Mouse (Mus musculus) liver, embryonic 16.5 days (tissue): ENCODE measurements at regions not wholly inside any gene's neighbourhood (a gene's known extent, or its start where the extent isn't known, plus 50 kb on each side); places are given as distances from the start of the nearest gene placed in this dataset.

ENCODE experiments used
- ATAC-seq: fragments of 200-750 bp; cut with Nextera tagmentation; 2 replicates; pipeline ENCODE4 v1.8.0; 2017; ENCODE audit warnings: low read depth, mild to moderate bottlenecking, moderate number of reproducible peaks, moderate library complexity
- H3K27ac ChIP-seq: fragments of 300-500 bp; sonication (generic); 2 replicates; pipeline ENCODE4 v1.5.1; 2014; ENCODE audit warnings: mild to moderate bottlenecking, low read length
- H3K27me3 ChIP-seq: fragments of 300-500 bp; sonication (generic); 2 replicates; pipeline ENCODE4 v1.6.1; 2014; ENCODE audit warnings: low read depth, low read length, mixed read lengths; ENCODE audit not compliant: control insufficient read depth, insufficient read depth
- H3K36me3 ChIP-seq: fragments of 300-500 bp; sonication (generic); 2 replicates; pipeline ENCODE4 v1.6.1; 2014; ENCODE audit warnings: mild to moderate bottlenecking; ENCODE audit not compliant: control insufficient read depth, insufficient read depth
- H3K4me1 ChIP-seq: fragments of 300-500 bp; sonication (generic); 2 replicates; pipeline ENCODE4 v1.6.1; 2014; ENCODE audit warnings: low read depth, low read length, mixed read lengths; ENCODE audit not compliant: control insufficient read depth
- H3K4me2 ChIP-seq: fragments of 300-500 bp; sonication (generic); 2 replicates; pipeline ENCODE4 v1.6.1; 2014; ENCODE audit warnings: low read depth, low read length, mixed read lengths
- H3K4me3 ChIP-seq: fragments of 300-500 bp; sonication (generic); 2 replicates; pipeline ENCODE4 v1.5.1; 2014; ENCODE audit warnings: low read depth, mild to moderate bottlenecking, low read length
- H3K9ac ChIP-seq: fragments of 300-500 bp; sonication (generic); 2 replicates; pipeline ENCODE4 v1.6.1; 2014; ENCODE audit warnings: low read depth, low read length
- H3K9me3 ChIP-seq: fragments of 300-500 bp; sonication (generic); replicated peaks from 2 replicates; pipeline ENCODE4 v1.6.1; 2016; ENCODE audit warnings: low read length; ENCODE audit not compliant: control insufficient read depth
- WGBS: fragments of 180-500 bp; shearing (Covaris S2); extraction: QIAGEN DNeasy Blood & Tissue Kit; methylation state at CpG from one replicate; pipeline ENCODE4 v1.1.7; 2014; ENCODE audit not compliant: insufficient replicate concordance; 5-methylcytosine and 5-hydroxymethylcytosine counted together

DNA sequence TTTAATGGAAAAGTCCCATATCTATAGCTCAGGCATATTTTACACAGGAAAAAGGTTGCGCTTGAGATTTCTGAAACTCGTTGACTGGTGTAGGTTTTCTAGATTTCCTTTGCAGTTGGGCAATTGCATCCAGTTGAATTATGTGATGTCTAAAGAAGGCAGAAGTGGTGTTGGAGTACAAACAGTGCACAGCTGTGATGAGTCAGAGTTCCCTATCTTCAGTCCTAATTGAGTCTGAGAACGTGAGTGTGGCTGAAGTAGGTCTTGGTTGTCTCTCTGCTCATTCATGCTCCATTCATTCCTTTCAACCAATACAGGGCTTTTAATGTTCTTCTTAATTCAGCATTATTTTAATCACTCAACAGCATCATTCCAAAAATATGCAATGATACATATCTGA is 142.9 kb upstream of the Dpyd start:
- H3K9ac ChIP-seq: no peak overlapping the region
- H3K4me2 ChIP-seq: no peak overlapping the region
- no peaks in the 10 kb centered on the region for H3K36me3 ChIP-seq
- no peak for ATAC-seq
- no peaks in the 10 kb centered on the region for H3K9me3 ChIP-seq
- H3K4me3 ChIP-seq: no peak overlapping the region
- H3K27ac ChIP-seq: no peak overlapping the region
- no peaks in the 10 kb centered on the region for H3K4me1 ChIP-seq
- H3K27me3 ChIP-seq: no peaks in the 10 kb centered on the region
- 51% methylated on average over 3 of the region's 3 CpGs for WGBS

- H3K4me2 ChIP-seq: no peak overlapping the region
- no peaks in the 10 kb centered on the region for H3K36me3 ChIP-seq
- 39% methylated on average over 3 of the region's 3 CpGs for WGBS
- H3K9me3 ChIP-seq: no peaks in the 10 kb centered on the region
- ATAC-seq: no peak
- H3K27me3 ChIP-seq: no peaks in the 10 kb centered on the region
- H3K9ac ChIP-seq: no peak overlapping the region
- no peak overlapping the region for H3K4me3 ChIP-seq
- H3K27ac ChIP-seq: no peak overlapping the region
- no peaks in the 10 kb centered on the region for H3K4me1 ChIP-seq
Measured at GRCm38 (mm10) chr3:118421701-118422100, 140.2 kb upstream of the Dpyd start.

DNA sequence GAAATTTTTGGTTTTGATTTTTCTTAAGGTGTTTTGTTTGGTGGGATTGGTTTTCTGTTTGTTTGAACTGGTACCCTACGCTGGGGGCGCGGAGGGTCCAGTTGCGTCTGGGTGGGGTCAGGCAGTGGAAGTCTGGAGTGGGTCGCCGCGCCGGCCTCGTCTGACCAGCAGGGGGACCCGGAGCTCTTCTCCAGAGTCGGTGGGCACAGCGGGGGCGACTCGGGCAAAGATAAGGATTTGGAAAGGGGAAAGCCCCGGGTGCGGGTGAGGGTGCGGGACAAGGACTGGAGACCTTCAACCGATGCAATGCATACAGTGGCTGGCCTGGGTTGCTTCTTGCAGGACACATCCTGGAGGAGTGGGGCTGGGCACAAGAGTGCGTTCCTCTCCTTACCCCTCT is 136.2 kb upstream of the Dpyd start:
- H3K27ac ChIP-seq: no peak overlapping the region
- WGBS: 4% methylated on average over 19 of the region's 19 CpGs
- no peaks in the 10 kb centered on the region for H3K4me1 ChIP-seq
- H3K27me3 ChIP-seq: peaks cover 4% of the 10 kb centered on the region
- ATAC-seq: no peak
- no peaks in the 10 kb centered on the region for H3K36me3 ChIP-seq
- no peak overlapping the region for H3K9ac ChIP-seq
- H3K9me3 ChIP-seq: no peaks in the 10 kb centered on the region
- H3K4me2 ChIP-seq: peak overlapping the region; percentile 8; the same call in 1 of the 2 replicates
- H3K4me3 ChIP-seq: no peak overlapping the region

DNA sequence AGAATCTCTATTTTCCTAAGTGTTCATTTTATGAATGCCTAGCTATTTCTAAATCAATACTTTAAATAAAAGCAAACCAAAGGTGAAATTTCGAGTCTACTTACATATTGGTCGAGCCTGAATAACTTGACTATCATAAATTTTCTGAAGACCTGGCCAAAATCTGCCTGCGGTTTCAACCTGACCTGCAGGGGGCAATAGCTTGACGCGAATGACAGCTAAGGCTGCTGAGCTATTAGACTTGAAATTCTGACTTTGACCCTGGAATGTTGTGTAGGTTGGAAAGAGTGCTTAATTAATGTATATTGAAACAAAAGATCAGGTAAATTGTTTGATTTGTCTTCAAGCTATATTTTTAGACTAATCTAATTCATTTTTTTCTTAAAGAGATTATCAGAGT is 133.4 kb upstream of the Dpyd start:
- H3K9ac ChIP-seq: no peak overlapping the region
- no peak overlapping the region for H3K27ac ChIP-seq
- whole genome bisulfite sequencing: 2% methylated on average over 5 of the region's 5 CpGs
- no peak for ATAC-seq
- no peaks in the 10 kb centered on the region for H3K9me3 ChIP-seq
- peaks cover 14% of the 10 kb centered on the region for H3K27me3 ChIP-seq
- no peaks in the 10 kb centered on the region for H3K36me3 ChIP-seq
- no peak overlapping the region for H3K4me3 ChIP-seq
- no peak overlapping the region for H3K4me2 ChIP-seq
- H3K4me1 ChIP-seq: no peaks in the 10 kb centered on the region

GRCm38 (mm10) chr3:118429825-118430630 is 131.9 kb upstream of the Dpyd start:
- no peak overlapping the region for H3K9ac ChIP-seq

DNA sequence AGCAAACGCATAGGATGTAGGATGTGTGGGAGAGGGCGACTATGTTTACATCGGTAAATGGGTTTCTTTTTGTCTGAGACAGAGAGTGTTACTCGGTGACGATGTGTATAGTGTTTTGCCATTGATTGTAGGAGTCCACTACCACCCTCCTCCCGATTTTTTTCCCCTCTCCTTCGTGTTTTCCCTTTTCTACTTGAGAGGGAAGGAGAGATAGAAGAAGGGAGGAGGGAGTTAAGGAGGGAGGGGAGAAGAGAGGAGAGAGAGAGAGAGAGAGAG is 131.4 kb upstream of the Dpyd start:
- Histone ChIP-seq H3K27me3 (peaks cover 26% of the 10 kb centered on the region), H3K9ac (no peak overlapping the region), H3K36me3 (no peaks in the 10 kb centered on the region), H3K9me3 (no peaks in the 10 kb centered on the region), H3K4me3 (no peak overlapping the region), H3K4me2 (no peak overlapping the region), H3K4me1 (no peaks in the 10 kb centered on the region), H3K27ac (no peak overlapping the region)
- ATAC-seq: no peak
- WGBS: 6% methylated on average over 7 of the region's 7 CpGs

More at GRCm38 (mm10) chr3:118429825-118430630, 131.9 kb upstream of the Dpyd start:
- no peaks in the 10 kb centered on the region for H3K4me1 ChIP-seq
- no peak overlapping the region for H3K4me3 ChIP-seq
- H3K27ac ChIP-seq: no peak overlapping the region
- H3K27me3 ChIP-seq: peaks cover 23% of the 10 kb centered on the region
- no peak for ATAC-seq
- H3K4me2 ChIP-seq: no peak overlapping the region
- H3K36me3 ChIP-seq: no peaks in the 10 kb centered on the region
- WGBS: 9% methylated on average over 29 of the region's 29 CpGs
- H3K9me3 ChIP-seq: no peaks in the 10 kb centered on the region

- no peak overlapping the region for H3K27ac ChIP-seq
- 3% methylated on average over 22 of the region's 22 CpGs for WGBS
- H3K4me1 ChIP-seq: no peaks in the 10 kb centered on the region
- no peaks in the 10 kb centered on the region for H3K9me3 ChIP-seq
- H3K9ac ChIP-seq: no peak overlapping the region
- peaks cover 26% of the 10 kb centered on the region for H3K27me3 ChIP-seq
- peak overlapping the region; percentile 34 for H3K4me2 ChIP-seq
- H3K4me3 ChIP-seq: no peak overlapping the region
- no peaks in the 10 kb centered on the region for H3K36me3 ChIP-seq
- ATAC-seq: peak; percentile 48; the same call in 1 of the 2 replicates
Measured at GRCm38 (mm10) chr3:118431031-118431723, 130.8 kb upstream of the Dpyd start.

GRCm38 (mm10) chr3:118433441-118434021 is 128.4 kb upstream of the Dpyd start:
- no peaks in the 10 kb centered on the region for H3K36me3 ChIP-seq
- H3K27me3 ChIP-seq: peaks cover 26% of the 10 kb centered on the region
- H3K4me2 ChIP-seq: peak overlapping the region; percentile 47
- no peak overlapping the region for H3K9ac ChIP-seq
- no peak for ATAC-seq
- no peaks in the 10 kb centered on the region for H3K4me1 ChIP-seq
- WGBS: 3% methylated on average over 31 of the region's 31 CpGs
- no peak overlapping the region for H3K27ac ChIP-seq
- no peaks in the 10 kb centered on the region for H3K9me3 ChIP-seq
- H3K4me3 ChIP-seq: peak overlapping the region; percentile 40

DNA sequence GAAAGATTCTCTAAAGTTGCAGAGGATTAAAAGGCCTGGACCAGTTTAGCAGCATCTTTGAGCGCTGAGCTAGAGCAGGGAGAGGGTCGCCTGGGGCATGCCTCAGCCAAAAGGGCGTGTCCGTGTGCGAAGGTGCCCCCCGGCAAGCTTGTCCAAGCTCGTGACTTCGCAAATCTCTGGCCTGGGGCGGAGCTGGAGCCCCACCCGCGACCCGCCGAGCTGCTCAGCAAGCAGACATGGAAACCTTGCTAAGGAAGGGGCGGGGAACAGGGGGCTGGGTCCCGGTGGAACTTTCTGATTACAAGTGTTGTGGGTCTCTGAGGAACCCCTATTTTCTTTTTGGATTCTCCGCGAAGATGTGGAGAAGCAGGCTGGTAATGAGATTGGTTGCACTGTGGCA is 127.6 kb upstream of the Dpyd start:
- Histone ChIP-seq H3K36me3 (no peaks in the 10 kb centered on the region), H3K4me3 (no peak overlapping the region), H3K4me2 (peak overlapping the region; percentile 47), H3K27me3 (peaks cover 26% of the 10 kb centered on the region), H3K9ac (no peak overlapping the region), H3K9me3 (no peaks in the 10 kb centered on the region), H3K4me1 (no peaks in the 10 kb centered on the region), H3K27ac (no peak overlapping the region)
- WGBS: under 1% methylated on average over 17 of the region's 17 CpGs
- no peak for ATAC-seq
